Mouse (Mus musculus): ENCODE measurements around the gene Tmem213. TPM values are rescaled to one million over a fixed set of nuclear protein-coding genes. Genes with fewer than 3 reads are reported as not detected.

Gene Tmem213
- total and polyA plus RNA-seq, 3 experiments: not detected

DNA sequence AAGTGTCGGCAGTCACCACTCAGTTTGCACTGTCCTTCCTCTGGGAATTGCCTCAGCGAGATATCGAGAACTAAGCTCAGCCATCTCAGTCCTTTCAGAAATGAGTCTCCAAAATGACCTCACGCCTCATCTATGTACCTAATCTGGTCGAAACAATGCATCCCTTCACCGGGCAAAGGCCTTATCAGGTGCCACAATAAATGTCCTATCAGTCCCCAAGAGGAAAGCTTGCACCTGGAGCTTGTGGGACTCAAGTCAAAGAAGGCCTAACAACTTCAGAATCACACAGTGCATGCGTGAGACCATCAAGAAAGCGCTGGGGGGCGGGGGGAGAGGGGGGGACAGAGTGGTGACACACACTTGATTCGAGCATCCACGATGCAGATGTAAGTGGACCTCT is 43.2 kb downstream of the Tmem213 start:
- Histone ChIP-seq H3K4me3 (no peak overlapping the region), H3K79me2 (replicated peaks; ENCODE audit: control insufficient read depth, insufficient read depth, low read length) (no peaks in the 10 kb centered on the region), H3K4me1 (ENCODE audit: control insufficient read depth, insufficient read depth, low read length) (no peaks in the 10 kb centered on the region), H3K36me3 (ENCODE audit: control insufficient read depth, insufficient read depth, low read length) (no peaks in the 10 kb centered on the region), H3K9ac (ENCODE audit: low read depth, low read length) (no peak overlapping the region), H3K27ac (no peak overlapping the region), H3K27me3 (ENCODE audit: control insufficient read depth, insufficient read depth, low read length) (no peaks in the 10 kb centered on the region)
- 63% methylated on average over 11 of the region's 11 CpGs for WGBS
- no peak for TF ChIP-seq EP300 (IDR thresholded peaks at IDR 0.05; ENCODE audit: insufficient read depth, low read depth, low read length)
- TF ChIP-seq POLR2A (IDR thresholded peaks at IDR 0.05; ENCODE audit: insufficient read depth, low read depth, low read length): no peak
- no peak for TF ChIP-seq CTCF (IDR thresholded peaks at IDR 0.05)
- no peak for DNase-seq
- intact Hi-C loops (cut with DNase I): no loop called here

DNA sequence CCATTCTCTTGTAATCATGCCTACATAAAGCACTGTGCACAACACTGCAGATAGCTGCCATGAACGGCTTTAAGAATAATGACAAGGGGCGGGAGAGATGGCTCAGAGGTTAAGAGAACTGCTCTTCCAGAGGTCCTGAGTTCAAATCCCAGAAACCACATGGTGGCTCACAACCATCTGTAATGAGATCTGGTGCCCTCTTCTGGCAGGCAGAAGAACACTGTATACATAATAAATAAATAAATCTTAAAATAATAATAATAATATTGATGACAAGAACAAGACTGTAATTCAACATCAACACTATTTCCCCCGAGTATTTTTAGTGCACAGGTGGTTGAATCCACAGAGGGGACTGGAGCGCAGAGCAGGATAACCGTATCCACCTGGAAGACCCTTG is 47.1 kb downstream of the Tmem213 start:
- Histone ChIP-seq H3K4me1 (ENCODE audit: control insufficient read depth, insufficient read depth, low read length) (peaks cover 1% of the 10 kb centered on the region), H3K36me3 (ENCODE audit: control insufficient read depth, insufficient read depth, low read length) (no peaks in the 10 kb centered on the region), H3K79me2 (replicated peaks; ENCODE audit: control insufficient read depth, insufficient read depth, low read length) (no peaks in the 10 kb centered on the region), H3K4me3 (no peak overlapping the region), H3K9ac (ENCODE audit: low read depth, low read length) (no peak overlapping the region), H3K27me3 (ENCODE audit: control insufficient read depth, insufficient read depth, low read length) (no peaks in the 10 kb centered on the region), H3K27ac (no peak overlapping the region)
- DNase-seq: no peak
- peak; percentile 52 for TF ChIP-seq CTCF (IDR thresholded peaks at IDR 0.05)
- TF ChIP-seq POLR2A (IDR thresholded peaks at IDR 0.05; ENCODE audit: insufficient read depth, low read depth, low read length): no peak
- 92% methylated on average over 5 of the region's 5 CpGs for WGBS
- intact Hi-C loops (cut with DNase I): loop anchor here (5.0 kb wide), 1 partner anchor 149 kb away; no protein-coding TSS in a partner anchor

- no peak overlapping the region for H3K9ac ChIP-seq (ENCODE audit: low read depth, low read length)
- H3K4me1 ChIP-seq (ENCODE audit: control insufficient read depth, insufficient read depth, low read length): peaks cover 1% of the 10 kb centered on the region
- intact Hi-C loops (cut with DNase I): loop anchor here (5.0 kb wide), 1 partner anchor 151 kb away; no protein-coding TSS in a partner anchor
- no peak overlapping the region for H3K27ac ChIP-seq
- no peak overlapping the region for H3K4me3 ChIP-seq
- TF ChIP-seq EP300 (IDR thresholded peaks at IDR 0.05; ENCODE audit: insufficient read depth, low read depth, low read length): no peak
- TF ChIP-seq CTCF (IDR thresholded peaks at IDR 0.05): no peak
- no peak for TF ChIP-seq POLR2A (IDR thresholded peaks at IDR 0.05; ENCODE audit: insufficient read depth, low read depth, low read length)
- H3K36me3 ChIP-seq (ENCODE audit: control insufficient read depth, insufficient read depth, low read length): no peaks in the 10 kb centered on the region
- 79% methylated on average over 16 of the region's 16 CpGs for WGBS
- H3K27me3 ChIP-seq (ENCODE audit: control insufficient read depth, insufficient read depth, low read length): no peaks in the 10 kb centered on the region
- DNase-seq: no peak
- H3K79me2 ChIP-seq (replicated peaks; ENCODE audit: control insufficient read depth, insufficient read depth, low read length): no peaks in the 10 kb centered on the region
Observed at GRCm38 (mm10) chr6:38157925-38158324, 48.9 kb downstream of the Tmem213 start.

- Histone ChIP-seq H3K4me3 (no peak overlapping the region), H3K36me3 (ENCODE audit: control insufficient read depth, insufficient read depth, low read length) (no peaks in the 10 kb centered on the region), H3K9ac (ENCODE audit: low read depth, low read length) (no peak overlapping the region), H3K27ac (no peak overlapping the region), H3K27me3 (ENCODE audit: control insufficient read depth, insufficient read depth, low read length) (no peaks in the 10 kb centered on the region), H3K79me2 (replicated peaks; ENCODE audit: control insufficient read depth, insufficient read depth, low read length) (no peaks in the 10 kb centered on the region), H3K4me1 (ENCODE audit: control insufficient read depth, insufficient read depth, low read length) (peaks cover 1% of the 10 kb centered on the region)
- intact Hi-C loops (cut with DNase I): loop anchor here (5.0 kb wide), 1 partner anchor 152 kb away; no protein-coding TSS in a partner anchor
- 89% methylated on average over 4 of the region's 4 CpGs for WGBS
- DNase-seq: no peak
- TF ChIP-seq EP300 (IDR thresholded peaks at IDR 0.05; ENCODE audit: insufficient read depth, low read depth, low read length) (no peak), POLR2A (IDR thresholded peaks at IDR 0.05; ENCODE audit: insufficient read depth, low read depth, low read length) (no peak), CTCF (IDR thresholded peaks at IDR 0.05) (no peak)
Observed at GRCm38 (mm10) chr6:38159576-38159975, 50.5 kb downstream of the Tmem213 start.

DNA sequence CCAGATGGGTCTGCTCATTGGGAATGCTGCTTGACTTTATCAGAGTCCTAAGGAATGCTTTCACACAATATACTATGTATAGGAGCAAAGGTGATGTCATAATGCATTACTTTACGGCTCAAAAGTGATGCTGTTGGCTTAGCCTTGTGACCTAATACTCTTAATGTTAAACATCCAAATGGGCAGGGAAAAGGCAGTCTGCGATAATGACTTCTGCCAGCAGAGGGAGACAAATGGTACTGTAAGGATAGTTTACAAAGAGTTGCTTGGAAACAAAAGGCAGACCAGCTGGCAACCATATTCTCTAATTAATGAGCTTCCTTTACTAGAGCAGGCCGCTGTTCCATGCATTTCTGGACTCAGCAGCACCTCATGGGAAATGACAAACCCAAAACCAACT is 51.0 kb downstream of the Tmem213 start:
- no peak overlapping the region for H3K27ac ChIP-seq
- H3K27me3 ChIP-seq (ENCODE audit: control insufficient read depth, insufficient read depth, low read length): no peaks in the 10 kb centered on the region
- peaks cover 1% of the 10 kb centered on the region for H3K4me1 ChIP-seq (ENCODE audit: control insufficient read depth, insufficient read depth, low read length)
- intact Hi-C loops (cut with DNase I): loop anchor here (1.0 to 2.0 kb wide), 2 partner anchors 95 to 166 kb away; partner anchors contain the start of gene D630045J12Rik
- no peak overlapping the region for H3K4me3 ChIP-seq
- no peaks in the 10 kb centered on the region for H3K79me2 ChIP-seq (replicated peaks; ENCODE audit: control insufficient read depth, insufficient read depth, low read length)
- H3K36me3 ChIP-seq (ENCODE audit: control insufficient read depth, insufficient read depth, low read length): no peaks in the 10 kb centered on the region
- WGBS: 6% methylated on average over 3 of the region's 3 CpGs
- DNase-seq: peak; percentile 71 to 81
- TF ChIP-seq CTCF (IDR thresholded peaks at IDR 0.05) (peak; percentile 97; the same call in 1 of the 2 replicates), POLR2A (IDR thresholded peaks at IDR 0.05; ENCODE audit: insufficient read depth, low read depth, low read length) (no peak), EP300 (IDR thresholded peaks at IDR 0.05; ENCODE audit: insufficient read depth, low read depth, low read length) (0 out of 2 replicates have a peak, but pooled peaks have one; percentile 26)
- no peak overlapping the region for H3K9ac ChIP-seq (ENCODE audit: low read depth, low read length)

- Histone ChIP-seq H3K4me1 (ENCODE audit: control insufficient read depth, insufficient read depth, low read length) (peaks cover 1% of the 10 kb centered on the region), H3K36me3 (ENCODE audit: control insufficient read depth, insufficient read depth, low read length) (no peaks in the 10 kb centered on the region), H3K27ac (no peak overlapping the region), H3K4me3 (no peak overlapping the region), H3K27me3 (ENCODE audit: control insufficient read depth, insufficient read depth, low read length) (no peaks in the 10 kb centered on the region), H3K9ac (ENCODE audit: low read depth, low read length) (no peak overlapping the region), H3K79me2 (replicated peaks; ENCODE audit: control insufficient read depth, insufficient read depth, low read length) (no peaks in the 10 kb centered on the region)
- intact Hi-C loops (cut with DNase I): loop anchor here (1.0 to 2.0 kb wide), 2 partner anchors 94 to 166 kb away; partner anchors contain the start of gene D630045J12Rik
- no peak for DNase-seq
- WGBS: 24% methylated on average over 2 of the region's 2 CpGs
- TF ChIP-seq CTCF (IDR thresholded peaks at IDR 0.05) (no peak), EP300 (IDR thresholded peaks at IDR 0.05; ENCODE audit: insufficient read depth, low read depth, low read length) (no peak), POLR2A (IDR thresholded peaks at IDR 0.05; ENCODE audit: insufficient read depth, low read depth, low read length) (no peak)
Observed at GRCm38 (mm10) chr6:38160556-38160955, 51.5 kb downstream of the Tmem213 start.

Measured in heart, adult 2 months (tissue).